In the genomic region with DNA sequence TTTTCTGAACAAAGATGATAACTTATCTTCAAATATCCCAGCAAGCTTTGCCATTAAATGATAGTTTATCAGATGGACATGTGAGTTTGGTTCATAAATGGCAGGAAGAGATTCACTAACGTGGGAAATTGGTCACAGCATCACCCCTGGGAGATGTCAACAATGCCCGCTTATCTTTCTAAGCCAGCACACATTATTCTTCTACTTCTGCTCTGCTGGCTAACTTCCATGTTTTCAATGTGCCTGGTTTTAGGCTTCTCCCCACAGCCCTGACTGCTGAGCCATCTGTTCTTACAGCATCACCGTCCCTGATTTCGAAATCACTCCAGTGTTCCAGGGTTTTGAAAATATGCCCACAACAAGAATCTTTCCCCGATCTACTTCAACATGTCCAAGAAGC, we compare ENCODE assay signal across 7 mouse cellular contexts.
A peak's percentile ranks its signal among the peaks of the same experiment; 100 is the strongest.
DNase-seq lines count a peak whose midpoint lies in the region; ATAC-seq and TF ChIP-seq lines count a peak whose summit lies in the region.

No protein-coding gene starts in this region.

- 33% methylated on average over 5 of the region's 5 CpGs for WGBS in lung, embryonic 14.5 days
- 41% methylated on average over 5 of the region's 5 CpGs for WGBS in forebrain, postnatal 0 days

- H3K27ac ChIP-seq in lung, embryonic 14.5 days (ENCODE audit: low read depth) = no peak overlapping the region
- H3K27ac ChIP-seq in forebrain, postnatal 0 days (ENCODE audit: low read depth, low read length) = no peak overlapping the region

- H3K27me3 ChIP-seq in lung, embryonic 14.5 days (ENCODE audit: insufficient read depth, low read length) = no peaks in the 10 kb centered on the region
- no peaks in the 10 kb centered on the region for H3K27me3 ChIP-seq in forebrain, postnatal 0 days (ENCODE audit: insufficient read depth, low read length)

- ATAC-seq in lung, embryonic 14.5 days (ENCODE audit: insufficient read depth) = peak; percentile 56; the same call in 1 of the 2 replicates
- peak; percentile 79 for ATAC-seq in forebrain, postnatal 0 days

- peak; percentile 72 for DNase-seq in lung, embryonic 14.5 days
- no peak for DNase-seq in lung, postnatal 4 days
- DNase-seq in cerebellum, adult 11-12 months = peak; percentile 81
- peak; percentile 50 for DNase-seq in forebrain, postnatal 0 days
- peak; percentile 27 for DNase-seq in lung, postnatal 25 days (ENCODE audit: low spot score)
- no peak for DNase-seq in thymus, postnatal 36 days
- DNase-seq in thymus, postnatal 14 days = no peak

- no peaks in the 10 kb centered on the region for H3K9me3 ChIP-seq in lung, embryonic 14.5 days (ENCODE audit: low read depth, low read length)
- no peaks in the 10 kb centered on the region for H3K9me3 ChIP-seq in forebrain, postnatal 0 days (ENCODE audit: low read length)

- no peaks in the 10 kb centered on the region for H3K4me1 ChIP-seq in lung, embryonic 14.5 days (ENCODE audit: insufficient read depth)
- H3K4me1 ChIP-seq in forebrain, postnatal 0 days (ENCODE audit: insufficient read depth) = 0 out of 2 replicates have a peak, but pooled peaks cover 5% of the 10 kb centered on the region

- no peak overlapping the region for H3K4me2 ChIP-seq in lung, embryonic 14.5 days
- no peak overlapping the region for H3K4me2 ChIP-seq in forebrain, postnatal 0 days (ENCODE audit: low read depth)

- no peak for TF ChIP-seq CTCF in lung, embryonic 14.5 days (IDR thresholded peaks at IDR 0.05; ENCODE audit: low read depth)
- no peak for TF ChIP-seq CTCF in forebrain, postnatal 0 days (IDR thresholded peaks at IDR 0.05; ENCODE audit: low read depth)

- no peaks in the 10 kb centered on the region for H3K36me3 ChIP-seq in lung, embryonic 14.5 days (ENCODE audit: insufficient read depth)
- H3K36me3 ChIP-seq in forebrain, postnatal 0 days (ENCODE audit: insufficient read depth) = no peaks in the 10 kb centered on the region

- no peak overlapping the region for H3K9ac ChIP-seq in lung, embryonic 14.5 days
- H3K9ac ChIP-seq in forebrain, postnatal 0 days = no peak overlapping the region

- H3K4me3 ChIP-seq in lung, embryonic 14.5 days (ENCODE audit: low read depth, low read length) = no peak overlapping the region
- H3K4me3 ChIP-seq in forebrain, postnatal 0 days (ENCODE audit: low read depth, low read length) = no peak overlapping the region

Comparison
In these comparisons a context has a peak if more than half of its experiments do, and no peak if none do; other contexts are left out.
1. DNase-seq: peak in lung, embryonic 14.5 days (single experiment), cerebellum, adult 11-12 months (single experiment), forebrain, postnatal 0 days (single experiment) and lung, postnatal 25 days (single experiment); none in lung, postnatal 4 days (0 of 2), thymus, postnatal 36 days (0 of 2) and thymus, postnatal 14 days (single experiment).